Mouse (Mus musculus) testis, postnatal 10 days (tissue): ENCODE results near the gene Atp8a2.

ENCODE experiments used
- DNase-seq: peaks from one replicate; pipeline ENCODE4 v3.0.0; 2021; ENCODE audit warnings: low spot score

The Atp8a2 gene

GRCm38 (mm10) chr14:59919865-59920264 lies 277.1 kb downstream of the Atp8a2 start:
- DNase-seq, result no peak

- no peak for DNase-seq
Measured at GRCm38 (mm10) chr14:59903484-59904130, 293.4 kb downstream of the Atp8a2 start.

- DNase-seq, result no peak
Measured at GRCm38 (mm10) chr14:59893971-59894370, 303.0 kb downstream of the Atp8a2 start.

- no peak for DNase-seq
Measured at GRCm38 (mm10) chr14:59892084-59892483, 304.9 kb downstream of the Atp8a2 start.

GRCm38 (mm10) chr14:59891491-59891890 lies 305.5 kb downstream of the Atp8a2 start:
- DNase-seq, result no peak

- DNase-seq, result no peak
Measured at GRCm38 (mm10) chr14:59890818-59891217, 306.2 kb downstream of the Atp8a2 start.

GRCm38 (mm10) chr14:59890107-59890506 lies 306.9 kb downstream of the Atp8a2 start:
- DNase-seq, result no peak

GRCm38 (mm10) chr14:59888446-59888845 lies 308.5 kb downstream of the Atp8a2 start:
- no peak for DNase-seq

GRCm38 (mm10) chr14:59888046-59888445 lies 308.9 kb downstream of the Atp8a2 start:
- DNase-seq, result no peak

GRCm38 (mm10) chr14:59887061-59887861 lies 309.7 kb downstream of the Atp8a2 start:
- DNase-seq, result no peak

GRCm38 (mm10) chr14:59883517-59884069 lies 313.4 kb downstream of the Atp8a2 start:
- DNase-seq, result no peak

GRCm38 (mm10) chr14:59880829-59881228 lies 316.1 kb downstream of the Atp8a2 start:
- no peak for DNase-seq

GRCm38 (mm10) chr14:59878248-59878647 lies 318.7 kb downstream of the Atp8a2 start:
- no peak for DNase-seq

- no peak for DNase-seq
Measured at GRCm38 (mm10) chr14:59876525-59876924, 320.5 kb downstream of the Atp8a2 start.

- DNase-seq, result no peak
Measured at GRCm38 (mm10) chr14:59868369-59868768, 328.6 kb downstream of the Atp8a2 start.

GRCm38 (mm10) chr14:59867749-59868148 lies 329.2 kb downstream of the Atp8a2 start:
- no peak for DNase-seq

- no peak for DNase-seq
Measured at GRCm38 (mm10) chr14:59866001-59866400, 331.0 kb downstream of the Atp8a2 start.

GRCm38 (mm10) chr14:59862351-59862750 lies 334.6 kb downstream of the Atp8a2 start:
- no peak for DNase-seq

GRCm38 (mm10) chr14:59859830-59860229 lies 337.1 kb downstream of the Atp8a2 start:
- no peak for DNase-seq

GRCm38 (mm10) chr14:59858501-59859225 lies 338.3 kb downstream of the Atp8a2 start:
- no peak for DNase-seq

- no peak for DNase-seq
Measured at GRCm38 (mm10) chr14:59853139-59853538, 343.8 kb downstream of the Atp8a2 start.

- no peak for DNase-seq
Measured at GRCm38 (mm10) chr14:59846609-59847375, 350.2 kb downstream of the Atp8a2 start.
